Mouse (Mus musculus): ENCODE measurements around the gene Samd5.

The Samd5 gene

GRCm38 (mm10) chr10:9650050-9650825 is 24.8 kb downstream of the Samd5 start:
- no peak for DNase-seq

- DNase-seq: no peak
Observed at GRCm38 (mm10) chr10:9648464-9648863, 26.5 kb downstream of the Samd5 start.

GRCm38 (mm10) chr10:9647741-9648140 is 27.3 kb downstream of the Samd5 start:
- no peak for DNase-seq

- no peak for DNase-seq
Observed at GRCm38 (mm10) chr10:9646391-9646790, 28.6 kb downstream of the Samd5 start.

GRCm38 (mm10) chr10:9643531-9643930 is 31.5 kb downstream of the Samd5 start:
- no peak for DNase-seq

GRCm38 (mm10) chr10:9642077-9642476 is 32.9 kb downstream of the Samd5 start:
- DNase-seq: no peak

GRCm38 (mm10) chr10:9640678-9641077 is 34.3 kb downstream of the Samd5 start:
- no peak for DNase-seq

- no peak for DNase-seq
Observed at GRCm38 (mm10) chr10:9640056-9640455, 35.0 kb downstream of the Samd5 start.

- DNase-seq: no peak
Observed at GRCm38 (mm10) chr10:9625356-9625755, 49.7 kb downstream of the Samd5 start.

GRCm38 (mm10) chr10:9621926-9622688 is 52.9 kb downstream of the Samd5 start:
- no peak for DNase-seq

- DNase-seq: no peak
Observed at GRCm38 (mm10) chr10:9621055-9621454, 54.0 kb downstream of the Samd5 start.

- no peak for DNase-seq
Observed at GRCm38 (mm10) chr10:9615009-9615408, 60.0 kb downstream of the Samd5 start.

GRCm38 (mm10) chr10:9608854-9609253 is 66.2 kb downstream of the Samd5 start:
- DNase-seq: no peak

- no peak for DNase-seq
Observed at GRCm38 (mm10) chr10:9607155-9607554, 67.9 kb downstream of the Samd5 start.

GRCm38 (mm10) chr10:9605635-9606034 is 69.4 kb downstream of the Samd5 start:
- no peak for DNase-seq

- no peak for DNase-seq
Observed at GRCm38 (mm10) chr10:9603290-9603689, 71.7 kb downstream of the Samd5 start.

- DNase-seq: no peak
Observed at GRCm38 (mm10) chr10:9602845-9603244, 72.2 kb downstream of the Samd5 start.

GRCm38 (mm10) chr10:9602389-9602788 is 72.6 kb downstream of the Samd5 start:
- no peak for DNase-seq

GRCm38 (mm10) chr10:9596228-9596627 is 78.8 kb downstream of the Samd5 start:
- no peak for DNase-seq

- no peak for DNase-seq
Observed at GRCm38 (mm10) chr10:9594666-9595065, 80.3 kb downstream of the Samd5 start.

- no peak for DNase-seq
Observed at GRCm38 (mm10) chr10:9590606-9591005, 84.4 kb downstream of the Samd5 start.

GRCm38 (mm10) chr10:9586328-9586727 is 88.7 kb downstream of the Samd5 start:
- DNase-seq: no peak

GRCm38 (mm10) chr10:9579374-9579773 is 95.6 kb downstream of the Samd5 start:
- DNase-seq: no peak

- DNase-seq: peak; percentile 18
Observed at GRCm38 (mm10) chr10:9575605-9576004, 99.4 kb downstream of the Samd5 start.

All from kidney, adult 11 months (tissue).